Mouse (Mus musculus): ENCODE results near the gene Shb. TPM values are rescaled to one million over a fixed set of nuclear protein-coding genes. Genes with fewer than 3 reads are reported as not detected.

The Shb gene
- polyA plus RNA-seq, 1 experiment, result 6.5 TPM

DNA sequence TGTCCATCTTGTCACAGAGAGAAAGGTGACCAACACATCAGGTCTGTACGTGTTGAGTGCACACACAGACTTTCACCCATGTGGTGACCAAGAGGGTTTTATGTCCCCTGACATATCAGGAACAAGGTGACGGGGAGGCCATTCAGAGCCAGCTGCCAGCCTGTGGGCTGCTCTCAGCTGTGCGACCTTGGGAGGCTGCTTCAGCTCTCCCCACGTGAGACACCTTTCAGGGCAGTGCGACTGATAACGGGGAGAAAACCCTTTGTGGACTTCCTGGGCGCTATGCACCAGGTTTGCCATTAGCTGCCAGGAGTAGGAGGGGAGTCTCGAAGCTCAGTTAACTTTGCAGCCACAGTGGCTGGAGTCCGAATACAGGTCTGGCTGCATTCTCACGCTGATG, 109.6 kb downstream of the Shb start:
- WGBS, result 85% methylated on average over 10 of the region's 10 CpGs
- Histone ChIP-seq H3K4me3 (replicated peaks; ENCODE audit: control insufficient read depth, low read depth, low read length) (no peak overlapping the region), H3K4me1 (ENCODE audit: control insufficient read depth, insufficient read depth, low read length) (no peaks in the 10 kb centered on the region), H3K27ac (ENCODE audit: control insufficient read depth, insufficient read depth, low read depth, low read length, poor library complexity) (0 out of 2 replicates have a peak overlapping the region, but pooled peaks have one; percentile 2)
- TF ChIP-seq POLR2A (IDR thresholded peaks at IDR 0.05; ENCODE audit: borderline replicate concordance, control insufficient read depth, low read depth, low read length), result no peak
- TF ChIP-seq CTCF (IDR thresholded peaks at IDR 0.05; ENCODE audit: control insufficient read depth, insufficient read depth, low read length), result no peak

- Histone ChIP-seq H3K4me3 (replicated peaks; ENCODE audit: control insufficient read depth, low read depth, low read length) (no peak overlapping the region), H3K27ac (ENCODE audit: control insufficient read depth, insufficient read depth, low read depth, low read length, poor library complexity) (no peak overlapping the region), H3K4me1 (ENCODE audit: control insufficient read depth, insufficient read depth, low read length) (no peaks in the 10 kb centered on the region)
- 66% methylated on average over 11 of the region's 11 CpGs for WGBS
- TF ChIP-seq CTCF (IDR thresholded peaks at IDR 0.05; ENCODE audit: control insufficient read depth, insufficient read depth, low read length), result no peak
- TF ChIP-seq POLR2A (IDR thresholded peaks at IDR 0.05; ENCODE audit: borderline replicate concordance, control insufficient read depth, low read depth, low read length), result no peak
Measured at GRCm38 (mm10) chr4:45421519-45422260, 110.6 kb downstream of the Shb start.

GRCm38 (mm10) chr4:45420733-45421132, 111.5 kb downstream of the Shb start:
- no peak overlapping the region for H3K27ac ChIP-seq (ENCODE audit: control insufficient read depth, insufficient read depth, low read depth, low read length, poor library complexity)
- TF ChIP-seq CTCF (IDR thresholded peaks at IDR 0.05; ENCODE audit: control insufficient read depth, insufficient read depth, low read length) (no peak), POLR2A (IDR thresholded peaks at IDR 0.05; ENCODE audit: borderline replicate concordance, control insufficient read depth, low read depth, low read length) (no peak)
- no peak overlapping the region for H3K4me3 ChIP-seq (replicated peaks; ENCODE audit: control insufficient read depth, low read depth, low read length)
- 74% methylated on average over 3 of the region's 3 CpGs for WGBS
- no peaks in the 10 kb centered on the region for H3K4me1 ChIP-seq (ENCODE audit: control insufficient read depth, insufficient read depth, low read length)

- 76% methylated on average over 4 of the region's 4 CpGs for WGBS
- H3K27ac ChIP-seq (ENCODE audit: control insufficient read depth, insufficient read depth, low read depth, low read length, poor library complexity), result no peak overlapping the region
- no peak for TF ChIP-seq CTCF (IDR thresholded peaks at IDR 0.05; ENCODE audit: control insufficient read depth, insufficient read depth, low read length)
- TF ChIP-seq POLR2A (IDR thresholded peaks at IDR 0.05; ENCODE audit: borderline replicate concordance, control insufficient read depth, low read depth, low read length), result no peak
- no peak overlapping the region for H3K4me3 ChIP-seq (replicated peaks; ENCODE audit: control insufficient read depth, low read depth, low read length)
- H3K4me1 ChIP-seq (ENCODE audit: control insufficient read depth, insufficient read depth, low read length), result no peaks in the 10 kb centered on the region
Measured at GRCm38 (mm10) chr4:45419051-45419450, 113.2 kb downstream of the Shb start.

DNA sequence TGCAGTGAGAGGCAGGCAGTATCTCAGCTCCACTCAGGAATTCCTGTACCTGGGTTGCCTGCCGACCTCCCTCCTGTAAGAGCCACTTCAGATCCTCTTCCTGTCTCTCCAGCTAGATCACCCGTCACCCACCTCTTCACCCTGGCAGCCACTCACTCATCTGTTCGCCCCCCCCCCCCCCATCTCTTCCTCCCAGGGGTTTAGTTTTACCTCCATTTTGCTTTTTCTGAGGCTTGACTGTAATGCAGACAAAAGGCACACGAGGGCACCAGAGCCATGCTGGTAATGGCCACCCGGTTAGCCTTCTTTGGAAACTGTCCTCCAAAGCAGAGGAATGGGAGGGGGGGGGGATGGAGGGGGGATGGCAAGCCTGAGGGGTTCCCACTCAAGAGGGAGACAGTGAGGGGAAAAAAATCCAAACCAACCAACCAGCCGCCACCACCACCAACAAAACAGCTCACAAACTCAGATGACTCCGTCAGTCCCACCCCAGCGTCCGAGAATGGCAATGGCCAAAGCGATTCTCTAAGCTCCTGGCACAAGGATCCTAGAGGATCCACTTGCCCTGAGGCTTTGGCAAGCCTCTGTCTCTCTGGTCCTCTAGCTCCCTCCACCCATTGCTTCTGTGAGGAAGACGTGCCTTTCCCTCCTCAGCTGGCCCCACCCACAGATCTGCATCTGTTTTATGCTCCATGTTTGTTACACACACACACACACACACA, 113.9 kb downstream of the Shb start:
- H3K27ac ChIP-seq (ENCODE audit: control insufficient read depth, insufficient read depth, low read depth, low read length, poor library complexity), result no peak overlapping the region
- TF ChIP-seq POLR2A (IDR thresholded peaks at IDR 0.05; ENCODE audit: borderline replicate concordance, control insufficient read depth, low read depth, low read length), result no peak
- TF ChIP-seq CTCF (IDR thresholded peaks at IDR 0.05; ENCODE audit: control insufficient read depth, insufficient read depth, low read length), result peak; percentile 76
- WGBS, result 40% methylated on average over 11 of the region's 11 CpGs

GRCm38 (mm10) chr4:45416314-45416713, 116.0 kb downstream of the Shb start:
- no peak for TF ChIP-seq POLR2A (IDR thresholded peaks at IDR 0.05; ENCODE audit: borderline replicate concordance, control insufficient read depth, low read depth, low read length)
- TF ChIP-seq CTCF (IDR thresholded peaks at IDR 0.05; ENCODE audit: control insufficient read depth, insufficient read depth, low read length), result no peak
- no peaks in the 10 kb centered on the region for H3K4me1 ChIP-seq (ENCODE audit: control insufficient read depth, insufficient read depth, low read length)
- no peak overlapping the region for H3K4me3 ChIP-seq (replicated peaks; ENCODE audit: control insufficient read depth, low read depth, low read length)
- no peak overlapping the region for H3K27ac ChIP-seq (ENCODE audit: control insufficient read depth, insufficient read depth, low read depth, low read length, poor library complexity)
- WGBS, result 81% methylated on average over 7 of the region's 7 CpGs

More for the DNA sequence above, 113.9 kb downstream of the Shb start:
- no peaks in the 10 kb centered on the region for H3K4me1 ChIP-seq (ENCODE audit: control insufficient read depth, insufficient read depth, low read length)
- H3K4me3 ChIP-seq (replicated peaks; ENCODE audit: control insufficient read depth, low read depth, low read length), result no peak overlapping the region

GRCm38 (mm10) chr4:45413674-45414338, 118.5 kb downstream of the Shb start:
- TF ChIP-seq POLR2A (IDR thresholded peaks at IDR 0.05; ENCODE audit: borderline replicate concordance, control insufficient read depth, low read depth, low read length), result no peak
- no peak for TF ChIP-seq CTCF (IDR thresholded peaks at IDR 0.05; ENCODE audit: control insufficient read depth, insufficient read depth, low read length)
- 61% methylated on average over 9 of the region's 9 CpGs for WGBS
- Histone ChIP-seq H3K4me3 (replicated peaks; ENCODE audit: control insufficient read depth, low read depth, low read length) (no peak overlapping the region), H3K27ac (ENCODE audit: control insufficient read depth, insufficient read depth, low read depth, low read length, poor library complexity) (no peak overlapping the region), H3K4me1 (ENCODE audit: control insufficient read depth, insufficient read depth, low read length) (peaks cover 2% of the 10 kb centered on the region; the same call in 1 of the 2 replicates)

Data from bone marrow, adult 2 months (tissue).